Mouse (Mus musculus) erythroblast, adult 5-6 weeks (primary cell): ENCODE data around the gene Mdh2. TPM values are rescaled to one million over a fixed set of nuclear protein-coding genes. Genes with fewer than 3 reads are reported as not detected.
A peak's percentile ranks its signal among the peaks of the same experiment; 100 is the strongest.

ENCODE experiments used
- ATAC-seq: replicated peaks from 2 replicates; pipeline ENCODE4 v1.8.0; 2016; ENCODE audit warnings: moderate number of reproducible peaks, mild to moderate bottlenecking, moderate TSS enrichment, inconsistent platforms; ENCODE audit not compliant: poor library complexity, low FRiP score, severe bottlenecking
- total RNA-seq, 2 experiments: library from RNA; stranded (forward) in 1 of 2; stranded (reverse) in 1 of 2; fragments of 150-400 nt in 1 of 2; fragments of 200-764, 138-1000 nt in 1 of 2; gene quantifications; 2 replicates each; pipeline versions ENCODE4 v1.2.3 to v1.2.4; 2015 to 2017; ENCODE audit warnings: low replicate concordance in 2 of 2

The Mdh2 gene
- total RNA-seq, 2 experiments from 2014 or later = 47.2 to 152 TPM

GRCm38 (mm10) chr5:135764971-135765370, 13.3 kb upstream of the Mdh2 start:
- ATAC-seq = no peak

DNA sequence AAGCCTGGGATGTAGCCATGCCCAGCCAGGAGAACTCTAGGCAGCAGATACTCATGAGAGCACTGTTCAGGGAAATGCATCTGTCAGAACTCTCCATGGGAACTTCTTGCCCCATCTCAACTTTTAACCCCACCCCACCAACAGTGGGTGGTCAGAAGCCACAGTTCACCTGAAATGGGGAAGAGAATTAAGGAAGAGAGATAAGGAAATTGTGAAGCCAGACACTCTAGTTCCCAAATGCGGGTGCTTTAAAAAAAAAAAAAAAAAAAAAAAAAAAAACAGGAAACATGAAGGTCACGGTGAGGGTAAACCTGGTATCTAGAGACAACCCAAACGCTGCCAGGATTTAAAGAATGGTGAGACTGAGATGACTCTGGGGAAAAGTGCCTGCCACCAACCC, 5.8 kb upstream of the Mdh2 start:
- no peak for ATAC-seq

GRCm38 (mm10) chr5:135776546-135776945, 1.7 kb upstream of the Mdh2 start:
- ATAC-seq = no peak

DNA sequence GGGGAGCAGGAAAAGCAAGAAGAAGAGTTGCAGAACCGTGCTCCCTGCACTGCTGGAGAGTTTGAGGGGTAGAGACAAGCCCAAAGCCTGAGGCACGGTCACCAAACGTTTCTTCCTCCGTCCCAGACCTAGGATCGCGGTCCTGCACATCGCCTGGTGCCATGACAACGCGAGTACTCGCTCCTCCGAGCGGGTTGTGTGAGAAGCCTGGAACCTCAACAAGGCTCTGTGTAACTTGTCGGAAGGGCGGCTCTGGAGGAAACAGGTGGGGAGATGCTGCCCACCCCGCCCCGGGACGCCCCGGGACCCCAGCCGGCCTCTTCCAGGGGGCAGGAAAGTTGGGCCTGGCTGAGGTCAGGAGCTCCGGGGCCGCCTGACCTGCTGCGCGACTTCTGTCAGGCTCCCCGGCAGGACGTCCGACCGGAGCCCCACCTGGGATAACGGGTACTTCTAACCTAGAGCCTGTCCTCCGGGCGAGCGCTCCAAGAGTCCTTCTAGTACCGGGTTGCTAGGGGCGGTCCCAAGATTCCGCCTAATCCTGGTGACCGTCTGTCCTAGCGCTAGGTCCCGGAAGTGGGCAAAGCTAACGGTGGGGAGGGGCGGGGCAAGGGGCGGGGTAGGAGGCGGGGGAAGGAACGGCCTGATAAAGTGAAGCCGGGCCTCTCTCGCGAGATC, 347 bp upstream of the Mdh2 start, which contains the start of gene Styxl1:
Gene Styxl1 (minus strand): TSS at position 590 of the 675 bp plus-strand sequence.
- ATAC-seq = peak; percentile 31

DNA sequence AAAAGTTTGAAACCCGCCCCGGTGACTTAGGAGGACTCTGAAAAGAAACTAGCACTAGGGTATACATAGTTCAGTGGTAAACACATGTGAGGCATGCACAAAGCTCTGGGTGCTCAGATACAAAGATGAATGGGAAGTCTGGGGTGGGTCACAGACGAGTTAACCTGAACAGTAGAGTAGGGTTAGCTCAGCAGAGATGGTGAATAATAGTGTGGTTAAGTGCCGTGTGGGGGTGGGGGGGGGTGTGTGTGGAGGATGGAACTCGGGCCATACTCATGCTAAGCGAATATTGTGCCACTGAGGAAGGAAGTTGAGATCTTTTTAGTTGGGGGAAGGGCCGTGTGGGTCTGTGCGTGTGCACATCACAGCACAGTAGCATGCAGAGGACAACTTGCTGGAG, 2.1 kb downstream of the Mdh2 start:
- no peak for ATAC-seq

GRCm38 (mm10) chr5:135782901-135783300, 4.6 kb downstream of the Mdh2 start:
- no peak for ATAC-seq

DNA sequence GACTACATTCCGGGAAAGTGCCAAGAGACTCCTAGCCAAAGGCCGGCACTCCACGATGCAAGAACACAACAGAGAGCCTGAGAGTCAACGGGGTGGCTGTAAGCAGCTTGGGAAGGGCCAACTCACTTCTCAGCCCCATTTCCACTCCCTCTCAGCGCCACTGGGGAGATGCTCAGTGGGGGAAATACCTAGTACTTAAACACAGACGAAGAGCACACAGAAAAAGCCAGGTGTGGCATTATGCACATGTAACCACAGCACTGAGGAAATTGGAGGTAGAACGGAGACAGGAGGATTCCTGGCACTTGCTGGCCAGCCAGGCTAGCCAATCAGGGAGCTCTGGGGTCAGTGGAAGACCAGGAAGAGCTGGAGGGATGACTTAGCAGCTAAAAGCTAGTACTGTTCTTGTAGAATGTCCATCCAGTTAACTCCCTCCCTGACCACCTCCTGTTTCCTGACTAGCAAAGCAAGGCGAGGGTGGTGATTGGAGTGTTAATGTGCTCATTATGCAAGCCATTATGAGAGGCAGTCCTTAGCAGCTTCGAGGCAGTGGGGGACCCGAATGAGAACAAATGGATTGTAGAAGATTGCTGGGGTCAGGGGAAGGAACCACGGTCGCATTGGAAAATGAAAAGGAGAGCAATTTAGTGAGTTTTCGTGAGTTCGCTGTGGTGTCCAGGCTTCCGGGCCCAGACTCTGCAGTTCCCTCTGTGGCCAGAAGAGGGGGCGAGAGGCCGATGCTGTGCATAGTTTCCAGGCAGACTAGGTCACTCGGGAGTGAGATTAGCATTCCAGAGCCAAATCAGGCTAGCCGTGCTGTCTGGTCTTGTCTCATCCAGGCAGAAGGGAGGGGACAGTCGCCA, 15.9 kb downstream of the Mdh2 start:
- ATAC-seq = peak; percentile 91

GRCm38 (mm10) chr5:135794859-135795181, 16.5 kb downstream of the Mdh2 start:
- ATAC-seq = no peak

- no peak for ATAC-seq
These were observed 21.5 kb downstream of the Mdh2 start for GRCm38 (mm10) chr5:135799746-135800145.

DNA sequence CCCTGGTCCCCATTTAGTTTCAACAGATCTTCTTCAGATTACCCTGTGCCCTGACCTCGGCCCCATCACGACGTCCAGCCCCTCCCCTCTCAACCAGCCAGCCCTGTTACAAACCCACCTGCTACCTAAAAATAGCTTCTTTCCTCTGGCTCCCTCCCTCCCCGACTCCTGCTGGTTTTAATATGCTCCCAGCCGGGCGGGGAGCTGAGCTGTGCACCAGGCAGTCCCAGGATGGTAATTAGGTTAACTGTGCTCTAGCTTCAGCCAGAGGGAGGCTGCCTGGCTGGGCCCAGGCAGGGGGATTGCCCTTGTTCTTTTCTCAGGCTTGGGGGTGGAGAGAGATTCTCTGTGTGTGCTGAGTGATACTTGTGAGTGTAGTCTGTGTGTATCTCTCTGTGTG, 22.6 kb downstream of the Mdh2 start:
- ATAC-seq = no peak

DNA sequence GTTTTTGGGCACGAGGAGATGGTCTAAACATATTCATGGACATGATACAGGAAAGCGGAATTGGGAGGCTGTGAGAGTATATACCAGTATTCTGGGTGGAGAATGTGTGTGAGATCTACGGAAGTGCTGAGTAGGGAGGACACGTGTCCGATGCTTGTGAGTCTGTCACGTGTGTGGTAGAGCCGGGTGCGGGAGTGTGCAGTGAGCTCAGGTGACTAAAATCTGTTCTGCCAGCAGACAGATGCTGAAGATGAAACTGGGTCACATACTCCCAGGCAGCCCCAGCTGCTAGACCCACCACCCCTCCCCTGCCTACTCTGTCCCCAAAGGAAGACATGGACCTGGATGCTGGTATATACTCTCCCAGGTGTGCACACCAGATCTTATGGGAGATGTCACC, 24.4 kb downstream of the Mdh2 start:
- ATAC-seq = no peak

DNA sequence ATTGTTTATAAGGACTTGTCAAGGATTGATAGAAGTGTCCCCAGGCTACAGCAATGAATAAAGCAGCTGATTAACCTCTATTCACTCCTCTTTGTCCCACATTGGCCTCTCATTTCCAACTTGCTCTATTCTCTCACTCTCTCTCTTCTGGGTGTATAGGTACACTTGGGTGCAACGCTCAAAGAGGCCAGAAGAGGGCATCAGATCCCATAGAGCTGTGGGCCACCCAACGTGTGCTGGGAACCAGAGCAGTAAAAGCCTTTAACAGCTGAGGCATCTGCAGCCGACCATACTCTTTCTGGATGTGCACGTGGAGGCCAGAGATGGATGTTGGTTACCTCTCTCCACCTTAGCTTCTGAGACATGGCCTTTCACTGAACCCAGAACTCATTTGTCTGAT, 24.9 kb downstream of the Mdh2 start:
- ATAC-seq = no peak

DNA sequence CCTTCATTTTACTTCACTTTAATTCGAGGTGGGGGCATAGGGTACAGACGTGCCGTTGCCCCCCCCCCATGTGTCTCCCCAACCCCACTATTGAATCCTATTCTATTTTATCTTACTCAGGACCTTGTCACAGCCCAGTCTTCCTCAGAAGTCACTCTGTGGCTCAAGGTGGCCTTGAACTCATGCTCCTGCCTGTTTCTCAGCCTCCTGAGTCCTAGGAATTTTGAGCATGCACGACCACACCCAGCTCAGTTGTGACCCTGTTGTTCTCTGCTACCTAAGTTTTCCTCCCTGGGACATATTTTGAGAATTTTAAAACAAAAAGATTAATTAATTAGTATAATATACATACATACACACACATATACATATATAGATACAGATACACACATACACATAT, 25.4 kb downstream of the Mdh2 start:
- no peak for ATAC-seq

GRCm38 (mm10) chr5:135804735-135805134, 26.5 kb downstream of the Mdh2 start:
- ATAC-seq = no peak

DNA sequence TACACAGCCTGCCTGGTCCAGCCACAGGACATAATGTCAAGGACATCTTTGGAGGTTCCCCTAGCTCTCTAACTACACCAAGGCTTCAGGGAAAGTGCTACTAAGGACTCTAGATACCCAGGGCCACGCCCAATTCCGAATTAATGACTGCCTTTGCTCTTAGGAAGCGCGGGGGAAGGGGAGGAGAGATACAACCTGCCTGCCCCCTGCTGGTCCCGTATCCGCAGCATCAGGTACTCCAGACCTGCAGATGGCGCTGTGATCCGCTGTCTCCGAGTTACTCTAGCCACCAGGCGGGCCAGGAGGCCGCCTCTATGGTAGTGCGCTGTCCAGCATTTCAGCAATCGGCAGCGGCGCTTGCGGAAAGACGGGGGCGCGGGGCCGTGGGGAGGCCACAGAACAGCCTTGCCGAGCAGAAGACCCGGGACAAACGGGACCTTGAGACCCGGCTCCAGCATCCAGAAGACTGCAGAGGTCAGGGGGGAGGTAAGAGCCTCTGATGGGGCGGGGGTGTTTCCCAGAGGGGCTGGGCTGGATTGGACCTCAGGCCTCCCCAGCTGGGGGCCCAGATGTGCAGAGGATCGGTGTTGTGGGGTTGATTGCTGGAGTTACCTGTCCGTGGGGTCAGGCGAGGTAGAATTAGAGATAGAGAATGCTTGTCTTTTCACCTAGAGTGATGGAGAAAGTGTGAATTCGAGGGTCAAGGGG, 28.4 kb downstream of the Mdh2 start, which contains the start of gene Srrm3:
Gene Srrm3 (plus strand): TSS at position 336 of the 708 bp plus-strand sequence.
- peak; percentile 71 for ATAC-seq

- ATAC-seq = no peak
These were observed 29.0 kb downstream of the Mdh2 start for GRCm38 (mm10) chr5:135807263-135807637.

- ATAC-seq = no peak
These were observed 34.7 kb downstream of the Mdh2 start for GRCm38 (mm10) chr5:135812991-135813390.

DNA sequence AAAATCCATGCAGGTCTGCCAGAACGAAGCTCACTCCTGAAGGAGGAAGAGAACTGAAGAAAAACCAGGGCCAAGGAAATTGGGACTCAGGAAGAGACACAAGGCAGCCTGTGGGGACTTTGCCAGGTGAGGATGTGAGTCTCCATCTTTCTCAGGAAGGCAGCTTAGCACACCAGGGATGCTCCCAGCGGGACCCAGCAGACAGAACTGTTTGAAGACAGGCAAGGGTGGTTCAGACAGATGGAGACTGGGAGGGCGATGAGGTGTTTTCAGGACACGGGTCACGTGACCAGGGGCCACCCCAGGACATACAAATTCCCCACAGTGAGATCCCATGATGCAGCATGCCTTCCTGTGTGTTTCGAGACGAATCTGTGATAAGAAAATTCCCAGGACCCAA, 40.2 kb downstream of the Mdh2 start:
- ATAC-seq = no peak

- no peak for ATAC-seq
These were observed 44.1 kb downstream of the Mdh2 start for GRCm38 (mm10) chr5:135822316-135822944.

- no peak for ATAC-seq
These were observed 46.2 kb downstream of the Mdh2 start for GRCm38 (mm10) chr5:135824517-135824916.
